Mouse (Mus musculus) kidney, embryonic 15.5 days (tissue): ENCODE data around the gene Tspan5. TPM values are rescaled to one million over a fixed set of nuclear protein-coding genes. Genes with fewer than 3 reads are reported as not detected.

ENCODE experiments used
- ATAC-seq: fragments of 200-750 bp; cut with Nextera tagmentation; replicated peaks from 2 replicates; pipeline ENCODE4 v1.8.0; 2017; ENCODE audit warnings: moderate TSS enrichment; ENCODE audit not compliant: low FRiP score
- H3K27ac ChIP-seq: fragments of 300-500 bp; sonication (generic); 2 replicates; pipeline ENCODE4 v1.5.1; 2015; ENCODE audit warnings: mild to moderate bottlenecking, inconsistent platforms
- H3K27me3 ChIP-seq: fragments of 300-500 bp; sonication (generic); 2 replicates; pipeline ENCODE4 v1.6.1; 2015; ENCODE audit warnings: inconsistent platforms
- H3K36me3 ChIP-seq: fragments of 300-500 bp; sonication (generic); 2 replicates; pipeline ENCODE4 v1.6.1; 2015; ENCODE audit warnings: inconsistent platforms
- H3K4me1 ChIP-seq: fragments of 300-500 bp; sonication (generic); 2 replicates; pipeline ENCODE4 v1.6.1; 2015; ENCODE audit warnings: inconsistent platforms
- H3K4me2 ChIP-seq: fragments of 300-500 bp; sonication (generic); 2 replicates; pipeline ENCODE4 v1.6.1; 2015; ENCODE audit warnings: moderate library complexity, mild to moderate bottlenecking, inconsistent platforms
- H3K4me3 ChIP-seq: fragments of 300-500 bp; sonication (generic); replicated peaks from 2 replicates; pipeline ENCODE4 v1.5.1; 2015; ENCODE audit warnings: mild to moderate bottlenecking, inconsistent platforms
- H3K9ac ChIP-seq: fragments of 300-500 bp; sonication (generic); 2 replicates; pipeline ENCODE4 v1.6.1; 2015; ENCODE audit warnings: mild to moderate bottlenecking, inconsistent platforms
- H3K9me3 ChIP-seq: fragments of 300-500 bp; sonication (generic); replicated peaks from 2 replicates; pipeline ENCODE4 v1.6.1; 2016; ENCODE audit warnings: inconsistent platforms
- WGBS: fragments of 180-500 bp; shearing (Covaris S2); methylation state at CpG from one replicate; pipeline ENCODE4 v1.1.7; 2015; ENCODE audit warnings: mixed read lengths; 5-methylcytosine and 5-hydroxymethylcytosine counted together
- polyA plus RNA-seq: library from polyadenylated mRNA; unstranded; fragments of >200 nt; fragmentation: Nextera tagmentation; extraction: Ambion mirVana; gene quantifications from 2 replicates; pipeline ENCODE4 v1.2.1, GENCODE M21; 2015

The Tspan5 gene
- polyA plus RNA-seq, 1 experiment from 2014 or later, result 26.3 TPM

DNA sequence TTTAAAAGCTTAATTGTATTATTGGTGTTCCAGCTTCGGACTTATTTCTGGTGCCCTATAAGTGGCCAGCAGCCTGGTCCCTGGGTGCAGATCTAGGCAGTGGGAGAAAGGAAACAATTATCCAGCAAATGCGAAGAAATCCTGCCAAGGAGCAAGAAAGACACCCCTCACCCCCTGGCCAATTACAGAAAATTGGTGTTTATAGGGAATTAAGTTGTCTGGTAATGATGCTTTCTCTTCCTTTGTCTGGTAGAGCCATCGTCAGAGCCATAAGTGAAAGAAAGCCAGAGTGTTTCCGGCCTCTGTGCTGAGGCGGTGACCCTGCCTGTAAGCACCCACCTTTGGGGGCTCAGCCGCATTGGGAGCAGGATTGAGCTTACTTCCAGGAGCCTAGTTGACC is 59.7 kb downstream of the Tspan5 start:
- 79% methylated on average over 6 of the region's 6 CpGs for WGBS
- Histone ChIP-seq H3K9me3 (no peaks in the 10 kb centered on the region), H3K4me1 (0 out of 2 replicates have a peak, but pooled peaks cover 2% of the 10 kb centered on the region), H3K4me2 (no peak overlapping the region), H3K27ac (no peak overlapping the region), H3K36me3 (no peaks in the 10 kb centered on the region), H3K27me3 (no peaks in the 10 kb centered on the region), H3K9ac (no peak overlapping the region), H3K4me3 (no peak overlapping the region)
- no peak for ATAC-seq

- Histone ChIP-seq H3K4me1 (0 out of 2 replicates have a peak, but pooled peaks cover 2% of the 10 kb centered on the region), H3K36me3 (no peaks in the 10 kb centered on the region), H3K9me3 (no peaks in the 10 kb centered on the region), H3K4me3 (no peak overlapping the region), H3K4me2 (no peak overlapping the region), H3K27me3 (no peaks in the 10 kb centered on the region), H3K27ac (no peak overlapping the region), H3K9ac (no peak overlapping the region)
- 67% methylated on average over 21 of the region's 21 CpGs for WGBS
- no peak for ATAC-seq
Observed at GRCm38 (mm10) chr3:138802722-138803443, 60.9 kb downstream of the Tspan5 start.

DNA sequence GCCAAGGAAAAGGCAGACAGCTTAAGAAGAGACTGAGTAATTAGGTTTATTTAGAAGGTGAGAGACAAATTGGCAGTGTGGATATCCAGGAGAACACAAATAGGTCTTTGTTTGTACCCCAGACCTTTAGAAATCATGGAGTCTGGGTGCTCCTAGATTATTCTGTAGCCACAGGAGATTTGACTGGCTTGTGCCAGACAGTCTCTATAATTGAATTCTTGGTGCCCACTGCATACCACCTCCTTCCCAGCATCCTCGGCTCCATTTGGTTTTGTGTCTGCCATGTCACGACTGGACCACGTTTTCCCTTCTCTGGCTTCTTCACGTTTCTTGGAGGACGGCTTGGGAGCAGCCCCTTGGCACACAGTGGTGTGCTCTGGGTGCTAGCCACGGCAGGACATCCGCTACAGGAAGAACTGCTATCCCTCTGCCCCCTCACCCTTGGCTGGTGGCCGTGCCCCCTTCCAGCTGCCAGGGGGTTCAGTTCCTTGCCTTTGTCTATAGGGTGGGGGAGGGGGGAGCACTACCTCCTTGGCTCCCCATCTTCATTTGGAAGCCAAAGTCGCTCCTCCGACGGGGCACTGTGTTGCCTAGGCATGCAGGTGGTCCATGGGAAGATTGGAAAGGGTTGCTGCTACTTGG is 61.6 kb downstream of the Tspan5 start:
- 80% methylated on average over 11 of the region's 11 CpGs for WGBS
- Histone ChIP-seq H3K36me3 (no peaks in the 10 kb centered on the region), H3K4me1 (0 out of 2 replicates have a peak, but pooled peaks cover 2% of the 10 kb centered on the region), H3K4me2 (no peak overlapping the region), H3K27ac (no peak overlapping the region), H3K9ac (no peak overlapping the region), H3K4me3 (no peak overlapping the region), H3K27me3 (no peaks in the 10 kb centered on the region), H3K9me3 (no peaks in the 10 kb centered on the region)
- ATAC-seq, result no peak

- Histone ChIP-seq H3K4me2 (no peak overlapping the region), H3K9me3 (no peaks in the 10 kb centered on the region), H3K4me1 (peaks cover 4% of the 10 kb centered on the region; the same call in 1 of the 2 replicates), H3K27ac (no peak overlapping the region), H3K27me3 (no peaks in the 10 kb centered on the region), H3K36me3 (no peaks in the 10 kb centered on the region), H3K9ac (no peak overlapping the region), H3K4me3 (no peak overlapping the region)
- ATAC-seq, result no peak
- WGBS, result 71% methylated on average over 11 of the region's 11 CpGs
Observed at GRCm38 (mm10) chr3:138804104-138805048, 62.4 kb downstream of the Tspan5 start.

DNA sequence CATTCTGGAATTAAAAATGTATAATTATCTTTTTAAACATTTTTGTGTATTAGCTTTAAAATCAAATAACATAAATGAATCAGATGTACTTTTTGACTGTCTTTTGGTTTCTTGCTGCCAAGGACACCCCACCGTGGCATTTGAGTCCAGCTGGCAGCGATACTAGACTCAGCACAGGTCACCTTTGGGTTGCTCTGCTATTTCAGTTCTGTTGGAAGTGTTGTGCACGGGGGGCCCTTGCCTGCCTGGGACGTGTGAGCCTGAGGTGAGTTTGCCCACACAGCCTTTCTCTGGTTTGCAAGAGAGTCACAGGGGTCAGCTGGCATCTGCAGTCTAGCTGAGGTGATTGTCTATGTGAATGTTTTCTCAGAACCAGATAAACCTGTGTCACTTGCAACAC is 65.8 kb downstream of the Tspan5 start:
- no peak overlapping the region for H3K4me2 ChIP-seq
- no peaks in the 10 kb centered on the region for H3K9me3 ChIP-seq
- H3K27ac ChIP-seq, result no peak overlapping the region
- no peaks in the 10 kb centered on the region for H3K27me3 ChIP-seq
- ATAC-seq, result no peak
- H3K4me3 ChIP-seq, result no peak overlapping the region
- peaks cover 15% of the 10 kb centered on the region for H3K4me1 ChIP-seq
- no peaks in the 10 kb centered on the region for H3K36me3 ChIP-seq
- WGBS, result 85% methylated on average over 4 of the region's 4 CpGs
- no peak overlapping the region for H3K9ac ChIP-seq

- H3K4me3 ChIP-seq, result no peak overlapping the region
- H3K27ac ChIP-seq, result no peak overlapping the region
- WGBS, result 76% methylated on average over 8 of the region's 8 CpGs
- no peak; the same call in 1 of the 2 replicates for ATAC-seq
- H3K27me3 ChIP-seq, result no peaks in the 10 kb centered on the region
- no peak overlapping the region for H3K9ac ChIP-seq
- H3K4me2 ChIP-seq, result no peak overlapping the region
- no peaks in the 10 kb centered on the region for H3K36me3 ChIP-seq
- H3K4me1 ChIP-seq, result peaks cover 27% of the 10 kb centered on the region
- H3K9me3 ChIP-seq, result no peaks in the 10 kb centered on the region
Observed at GRCm38 (mm10) chr3:138809509-138809908, 67.5 kb downstream of the Tspan5 start.

DNA sequence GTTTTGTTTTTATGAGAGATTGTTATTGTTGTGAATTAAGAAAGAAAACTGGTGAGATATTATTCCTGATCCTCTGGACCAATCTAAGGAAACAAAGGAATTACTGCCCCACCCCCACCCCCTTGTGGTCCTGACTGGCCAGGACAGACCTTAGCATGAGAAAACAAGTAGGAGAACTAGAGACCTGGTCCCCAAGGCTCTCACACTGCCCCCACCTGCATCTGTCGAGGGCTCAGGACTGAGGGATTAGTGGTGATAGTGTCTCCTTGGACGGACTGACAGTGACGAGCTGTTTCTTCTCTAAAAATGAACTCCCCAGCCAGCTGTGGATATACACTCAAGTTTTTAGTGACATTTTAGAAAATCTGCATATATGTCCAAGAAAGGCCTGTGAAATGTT is 70.6 kb downstream of the Tspan5 start:
- no peak for ATAC-seq
- Histone ChIP-seq H3K27ac (no peak overlapping the region), H3K4me2 (no peak overlapping the region), H3K27me3 (no peaks in the 10 kb centered on the region), H3K9ac (no peak overlapping the region), H3K9me3 (no peaks in the 10 kb centered on the region), H3K36me3 (no peaks in the 10 kb centered on the region), H3K4me1 (peaks cover 37% of the 10 kb centered on the region), H3K4me3 (no peak overlapping the region)
- WGBS, result 57% methylated on average over 3 of the region's 3 CpGs

DNA sequence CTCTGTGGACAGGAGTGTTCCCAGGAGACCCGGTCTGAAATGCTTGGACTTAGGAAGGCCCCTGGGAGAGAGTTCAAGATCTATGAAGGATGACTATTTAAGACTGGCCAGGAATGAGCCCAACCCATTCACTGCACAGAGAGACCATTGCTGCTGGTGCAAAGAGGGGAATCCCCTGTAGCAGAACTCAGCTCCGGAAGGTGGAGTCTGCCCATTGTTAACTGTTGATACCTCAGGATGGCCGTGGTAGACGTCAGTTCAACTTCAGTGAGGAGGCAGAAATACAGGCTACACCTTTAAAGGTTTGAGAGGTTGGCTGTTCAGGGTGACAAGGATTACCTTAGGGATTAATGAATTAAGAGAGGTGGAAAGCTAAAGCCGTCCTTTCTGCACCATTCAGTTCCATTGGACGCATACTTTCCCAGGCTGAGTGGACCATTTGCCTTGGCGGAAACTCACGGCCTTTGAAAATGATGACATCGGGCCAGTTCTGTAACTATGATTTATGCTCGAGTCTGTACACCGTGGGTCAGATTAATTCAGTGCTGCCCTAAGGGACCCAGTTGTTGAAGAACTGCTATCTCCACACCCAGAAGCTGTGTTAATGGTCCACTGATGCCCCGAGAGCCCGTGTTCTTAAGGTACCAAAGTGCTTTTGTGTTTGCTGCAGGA is 71.3 kb downstream of the Tspan5 start:
- no peak overlapping the region for H3K4me3 ChIP-seq
- H3K36me3 ChIP-seq, result no peaks in the 10 kb centered on the region
- H3K9ac ChIP-seq, result no peak overlapping the region
- H3K9me3 ChIP-seq, result no peaks in the 10 kb centered on the region
- ATAC-seq, result no peak
- no peaks in the 10 kb centered on the region for H3K27me3 ChIP-seq
- H3K4me2 ChIP-seq, result no peak overlapping the region
- 64% methylated on average over 13 of the region's 13 CpGs for WGBS
- H3K27ac ChIP-seq, result no peak overlapping the region
- peaks cover 37% of the 10 kb centered on the region for H3K4me1 ChIP-seq

GRCm38 (mm10) chr3:138814457-138814856 is 72.5 kb downstream of the Tspan5 start:
- ATAC-seq, result no peak
- Histone ChIP-seq H3K27me3 (no peaks in the 10 kb centered on the region), H3K27ac (no peak overlapping the region), H3K9me3 (no peaks in the 10 kb centered on the region), H3K36me3 (no peaks in the 10 kb centered on the region), H3K9ac (no peak overlapping the region), H3K4me2 (no peak overlapping the region), H3K4me3 (no peak overlapping the region), H3K4me1 (peaks cover 35% of the 10 kb centered on the region)
- WGBS, result 55% methylated on average over 5 of the region's 5 CpGs

- 76% methylated on average over 7 of the region's 7 CpGs for WGBS
- H3K9ac ChIP-seq, result no peak overlapping the region
- H3K4me1 ChIP-seq, result peaks cover 31% of the 10 kb centered on the region
- no peak overlapping the region for H3K4me2 ChIP-seq
- H3K36me3 ChIP-seq, result no peaks in the 10 kb centered on the region
- no peak overlapping the region for H3K4me3 ChIP-seq
- no peaks in the 10 kb centered on the region for H3K9me3 ChIP-seq
- no peaks in the 10 kb centered on the region for H3K27me3 ChIP-seq
- H3K27ac ChIP-seq, result no peak overlapping the region
- ATAC-seq, result no peak
Observed at GRCm38 (mm10) chr3:138815127-138815837, 73.3 kb downstream of the Tspan5 start.
